Mouse (Mus musculus) 3T3-L1 (cell line): ENCODE data around the gene Sdad1.

Source experiments
- DNase-seq: peaks from one replicate; pipeline ENCODE4 v3.0.0-alpha.2; 2015; ENCODE audit warnings: low read depth, low spot score

The Sdad1 gene

GRCm38 (mm10) chr5:92312046-92312715, 1.9 kb upstream of the Sdad1 start:
- DNase-seq, result peak; percentile 90

GRCm38 (mm10) chr5:92304291-92304690, 6.0 kb downstream of the Sdad1 start:
- DNase-seq, result no peak

- DNase-seq, result no peak
Measured at GRCm38 (mm10) chr5:92302149-92302840, 8.0 kb downstream of the Sdad1 start.

- DNase-seq, result no peak
Measured at GRCm38 (mm10) chr5:92294525-92294924, 15.8 kb downstream of the Sdad1 start.

GRCm38 (mm10) chr5:92291652-92292414, 18.4 kb downstream of the Sdad1 start:
- DNase-seq, result no peak

- DNase-seq, result no peak
Measured at GRCm38 (mm10) chr5:92287840-92288239, 22.4 kb downstream of the Sdad1 start.

- DNase-seq, result peak; percentile 69
Measured at GRCm38 (mm10) chr5:92283107-92283506, 27.2 kb downstream of the Sdad1 start.

GRCm38 (mm10) chr5:92282571-92282970, 27.7 kb downstream of the Sdad1 start:
- DNase-seq, result peak; percentile 91

GRCm38 (mm10) chr5:92278942-92279537, 31.2 kb downstream of the Sdad1 start:
- DNase-seq, result no peak

GRCm38 (mm10) chr5:92277437-92278394, 32.6 kb downstream of the Sdad1 start, which contains the start of gene Naaa:
TSS of gene Naaa (minus strand) at chr5:92278170.
- DNase-seq, result peak; percentile 87

- DNase-seq, result no peak
Measured at GRCm38 (mm10) chr5:92270496-92270895, 39.8 kb downstream of the Sdad1 start.

GRCm38 (mm10) chr5:92263761-92264359, 46.4 kb downstream of the Sdad1 start:
- peak; percentile 52 for DNase-seq

- DNase-seq, result peak; percentile 66
Measured at GRCm38 (mm10) chr5:92262646-92263045, 47.6 kb downstream of the Sdad1 start.

- no peak for DNase-seq
Measured at GRCm38 (mm10) chr5:92256218-92256617, 54.1 kb downstream of the Sdad1 start, which contains the start of gene Ppef2. TSS of gene Ppef2 (minus strand) at chr5:92256278.

GRCm38 (mm10) chr5:92254476-92254875, 55.8 kb downstream of the Sdad1 start:
- no peak for DNase-seq

GRCm38 (mm10) chr5:92252797-92253343, 57.4 kb downstream of the Sdad1 start:
- DNase-seq, result no peak

- DNase-seq, result no peak
Measured at GRCm38 (mm10) chr5:92252031-92252430, 58.2 kb downstream of the Sdad1 start.

GRCm38 (mm10) chr5:92248614-92249013, 61.7 kb downstream of the Sdad1 start:
- no peak for DNase-seq

GRCm38 (mm10) chr5:92245483-92245882, 64.8 kb downstream of the Sdad1 start:
- no peak for DNase-seq

GRCm38 (mm10) chr5:92244900-92245299, 65.4 kb downstream of the Sdad1 start:
- DNase-seq, result no peak
